Mouse (Mus musculus) spleen, postnatal 14 days (tissue): Measurements from ENCODE around the gene Oxt.
A peak's percentile ranks its signal among the peaks of the same experiment; 100 is the strongest.
"Not testable (repeated sequence)": the region's sequence is repeated elsewhere in the genome, so short reads cannot be mapped to it uniquely, and the experiment has no call there.

Experiments
- DNase-seq, 2 experiments: peaks; one replicate each; pipeline ENCODE4 v3.0.0; 2021 to 2022; ENCODE audit warnings: low spot score in 2 of 2

The Oxt gene

GRCm38 (mm10) chr2:130575873-130576272 is at the start of gene Oxt:
TSS of gene Oxt (plus strand) at chr2:130576173.
- no peak for DNase-seq

- no peak for DNase-seq
Measured at GRCm38 (mm10) chr2:130528457-130528856, 47.5 kb upstream of the Oxt start.

GRCm38 (mm10) chr2:130529290-130529689 is 46.7 kb upstream of the Oxt start:
- no peak for DNase-seq

- DNase-seq = no peak
Measured at GRCm38 (mm10) chr2:130529925-130530324, 46.0 kb upstream of the Oxt start.

GRCm38 (mm10) chr2:130532201-130532600 is 43.8 kb upstream of the Oxt start:
- DNase-seq = no peak

- DNase-seq = no peak
Measured at GRCm38 (mm10) chr2:130535017-130535416, 41.0 kb upstream of the Oxt start.

- DNase-seq = no peak
Measured at GRCm38 (mm10) chr2:130536890-130537289, 39.1 kb upstream of the Oxt start.

DNA sequence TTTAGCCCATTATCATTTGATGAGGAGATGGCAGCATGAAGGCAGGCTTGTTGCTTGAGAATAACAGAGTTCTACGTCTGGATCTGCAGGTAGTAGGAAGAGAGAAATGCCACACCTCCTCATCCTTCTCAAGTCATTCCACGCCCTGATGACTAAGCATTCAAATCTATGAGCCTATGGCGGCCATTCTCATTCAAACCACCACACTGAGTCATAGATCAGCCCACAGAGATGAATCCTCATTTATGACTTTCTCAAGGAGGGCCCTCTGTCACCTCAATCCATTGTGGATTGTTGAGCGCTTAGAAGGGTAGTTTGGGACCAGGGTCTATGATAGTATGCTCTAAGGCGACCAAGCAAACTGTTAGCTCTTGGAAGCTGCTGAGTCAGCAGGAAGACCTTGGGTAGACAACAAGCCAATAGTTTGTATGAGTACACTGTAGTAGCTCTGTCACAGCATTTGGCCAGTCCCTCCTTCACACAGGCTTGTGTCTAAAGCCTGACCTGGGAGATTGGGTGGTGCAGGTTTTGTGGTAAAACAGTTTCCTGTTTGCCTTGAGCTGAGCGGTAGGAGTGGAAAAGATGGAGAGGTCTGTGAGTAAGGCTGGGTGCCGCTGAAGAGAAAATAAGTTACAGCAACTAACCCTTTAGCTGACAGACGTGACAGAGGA is 37.0 kb upstream of the Oxt start:
- DNase-seq = no peak

DNA sequence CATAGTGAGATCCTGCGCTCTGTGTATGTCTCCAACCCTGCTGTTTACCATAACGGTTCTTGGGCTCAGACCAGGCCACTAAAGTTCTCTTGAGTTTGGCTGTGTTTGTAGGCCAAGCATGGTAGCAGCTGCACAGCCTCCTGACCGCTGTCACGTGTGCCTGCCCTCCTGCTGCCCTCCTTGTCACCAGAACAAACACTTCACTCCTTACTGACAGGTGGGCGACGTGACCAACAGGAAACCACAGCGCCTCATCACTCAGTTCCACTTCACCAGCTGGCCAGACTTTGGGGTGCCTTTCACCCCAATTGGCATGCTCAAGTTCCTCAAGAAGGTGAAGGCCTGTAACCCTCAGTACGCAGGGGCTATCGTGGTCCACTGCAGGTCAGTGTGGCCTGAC is 35.7 kb upstream of the Oxt start:
- DNase-seq = no peak

- no peak for DNase-seq
Measured at GRCm38 (mm10) chr2:130546957-130547356, 29.0 kb upstream of the Oxt start.

DNA sequence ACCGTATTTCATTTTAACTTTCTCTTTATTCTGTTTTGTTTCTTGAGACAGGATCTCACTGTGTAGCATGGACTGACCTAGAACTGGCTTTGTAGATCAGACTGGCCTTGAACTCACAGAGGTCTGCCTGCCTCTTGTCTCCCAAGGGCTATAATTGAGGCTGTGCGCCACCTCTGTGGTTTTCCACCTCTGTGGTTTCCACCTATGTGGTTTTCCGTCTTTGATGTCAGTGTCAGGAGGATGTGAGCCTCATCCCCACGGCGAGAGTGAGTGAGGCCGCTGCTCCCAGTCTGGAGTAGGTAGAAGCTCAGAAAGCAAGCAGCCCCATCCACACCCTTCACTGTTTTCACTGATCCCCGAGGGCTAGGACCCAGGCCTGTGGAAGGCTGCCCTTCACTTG is 21.1 kb upstream of the Oxt start:
- no peak for DNase-seq

- no peak for DNase-seq
Measured at GRCm38 (mm10) chr2:130556292-130556691, 19.7 kb upstream of the Oxt start.

GRCm38 (mm10) chr2:130557462-130557861 is 18.5 kb upstream of the Oxt start:
- no peak for DNase-seq

GRCm38 (mm10) chr2:130558015-130558414 is 18.0 kb upstream of the Oxt start:
- no peak for DNase-seq

DNA sequence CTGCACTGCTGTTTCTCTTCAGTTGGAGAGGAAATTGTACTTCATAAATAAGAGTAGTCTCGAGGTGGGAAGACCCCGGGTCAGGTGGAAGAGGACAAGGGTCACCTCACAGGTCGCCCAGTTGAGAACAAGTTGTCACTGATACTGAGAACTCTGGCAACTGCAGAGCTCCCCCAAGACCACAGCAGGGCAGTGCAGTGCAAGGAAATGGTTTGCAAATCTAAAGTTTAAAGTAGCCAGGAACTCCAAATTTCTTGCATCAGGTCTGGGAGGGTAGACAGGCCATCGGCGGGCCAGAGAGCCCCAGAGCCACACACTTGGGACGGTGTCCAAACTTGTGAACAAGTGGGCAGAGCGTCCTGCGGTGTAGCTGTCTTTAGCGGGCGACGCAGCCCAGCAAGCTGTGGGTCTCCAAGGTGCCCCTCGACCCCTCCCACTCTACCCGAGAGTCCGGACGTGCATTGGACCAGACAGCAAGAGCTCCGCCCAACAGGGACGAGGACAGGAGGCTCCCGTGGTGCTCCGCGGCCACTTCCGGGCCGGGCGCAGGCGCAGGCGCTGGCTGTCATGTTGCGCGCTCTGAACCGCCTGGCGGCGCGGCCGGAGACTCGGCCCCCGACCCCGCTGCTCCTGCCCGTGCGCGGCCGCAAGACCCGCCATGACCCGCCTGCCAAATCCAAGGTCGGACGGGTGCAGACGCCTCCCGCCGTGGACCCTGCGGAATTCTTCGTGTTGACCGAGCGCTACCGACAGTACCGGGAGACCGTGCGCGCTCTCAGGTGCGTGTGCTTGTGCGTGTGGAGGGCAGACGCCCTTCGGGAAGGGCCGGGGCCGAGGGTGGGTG is 12.5 kb upstream of the Oxt start, which contains the start of gene Mrps26:
Gene Mrps26, plus strand, starts transcription at position 531 of the 844 bp plus-strand sequence.
- peak; percentile 75 to 83 for DNase-seq

GRCm38 (mm10) chr2:130564063-130564462 is 11.9 kb upstream of the Oxt start:
- DNase-seq = peak in 1 of 2 experiments; percentile 14

GRCm38 (mm10) chr2:130564983-130565382 is 11.0 kb upstream of the Oxt start:
- DNase-seq = no peak

- DNase-seq = no peak
Measured at GRCm38 (mm10) chr2:130568921-130569320, 7.1 kb upstream of the Oxt start.

GRCm38 (mm10) chr2:130569926-130570325 is 6.0 kb upstream of the Oxt start:
- DNase-seq = no peak

DNA sequence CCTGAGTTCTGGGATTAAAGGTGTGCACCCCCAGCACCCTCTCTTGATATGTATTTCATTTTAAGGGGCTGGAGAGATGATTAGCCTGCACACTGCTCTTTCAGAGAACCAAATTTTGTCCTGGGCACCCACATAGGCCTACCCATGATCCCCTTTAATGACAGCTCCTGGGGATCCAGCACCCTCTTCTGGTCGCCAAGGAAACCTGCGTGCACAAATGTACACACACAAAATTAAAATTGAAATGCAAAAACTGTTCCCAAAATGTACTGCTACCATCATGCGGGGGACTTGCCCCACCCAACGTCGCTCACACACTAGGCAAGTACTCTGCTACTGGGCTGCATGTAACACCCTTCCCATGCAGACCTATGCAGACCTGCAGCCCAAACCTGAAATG is 1.0 kb upstream of the Oxt start:
- no peak for DNase-seq

GRCm38 (mm10) chr2:130576564-130576963 is 591 bp downstream of the Oxt start:
- not testable (repeated sequence) for DNase-seq

GRCm38 (mm10) chr2:130577021-130577420 is 1.0 kb downstream of the Oxt start:
- DNase-seq = no peak

DNA sequence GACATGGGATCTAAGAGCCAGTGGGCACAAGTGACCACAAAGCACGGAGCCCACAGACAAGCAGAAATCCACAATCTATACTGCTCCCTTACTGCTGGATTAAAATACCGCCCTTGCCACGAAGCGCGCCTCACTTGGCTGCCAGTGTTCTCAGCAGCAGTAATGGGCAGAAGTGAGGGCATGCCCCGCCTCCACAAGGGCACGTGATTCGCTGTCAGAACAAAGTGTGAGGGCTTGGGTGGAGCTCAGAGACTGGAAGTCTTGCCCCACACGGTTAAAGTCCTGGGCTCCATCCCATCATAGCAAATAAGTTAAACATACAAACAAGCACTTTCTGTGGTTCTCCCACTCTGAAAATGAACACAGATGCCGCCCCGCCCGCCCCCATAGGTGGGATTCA is 1.7 kb downstream of the Oxt start:
- peak; percentile 26 to 37 for DNase-seq
